Mouse (Mus musculus) heart, adult 2 months (tissue): ENCODE measurements around the gene Dgkg.

Experiments used
- CTCF ChIP-seq: fragments of 200-600 bp; IDR thresholded peaks from 2 replicates; pipeline ENCODE4 v1.8.1; 2022; ENCODE audit warnings: antibody characterized with exemption, mild to moderate bottlenecking, moderate library complexity
- EP300 ChIP-seq: fragments of 200-500 bp; IDR thresholded peaks from 2 replicates; pipeline ENCODE4 v1.6.1; 2011; ENCODE audit warnings: low read depth, low read length, control low read depth; ENCODE audit not compliant: insufficient read depth
- POLR2A ChIP-seq: fragments of 200-500 bp; IDR thresholded peaks from 2 replicates; pipeline ENCODE4 v1.6.1; 2011; ENCODE audit warnings: mild to moderate bottlenecking, low read depth, low read length, control low read depth; ENCODE audit not compliant: insufficient read depth

- TF ChIP-seq CTCF, result no peak
- no peak for TF ChIP-seq POLR2A
- TF ChIP-seq EP300, result no peak
Measured at GRCm38 (mm10) chr16:22469385-22469784, 187.6 kb downstream of the Dgkg start.
